Mouse (Mus musculus) cerebellum, adult 9-11 months (tissue): ENCODE measurements at regions not wholly inside any gene's neighbourhood (a gene's known extent, or its start where the extent isn't known, plus 50 kb on each side); places are given as distances from the start of the nearest gene placed in this dataset.
A peak's percentile ranks its signal among the peaks of the same experiment; 100 is the strongest.

Experiments
- DNase-seq: peaks from one replicate; pipeline ENCODE4 v3.0.0; 2022

- DNase-seq = peak; percentile 92
These were observed 406.2 kb upstream of the Ndn start for GRCm38 (mm10) chr7:61939971-61940705.

GRCm38 (mm10) chr7:61982203-61982932 is 364.0 kb upstream of the Ndn start:
- peak; percentile 94 for DNase-seq

DNA sequence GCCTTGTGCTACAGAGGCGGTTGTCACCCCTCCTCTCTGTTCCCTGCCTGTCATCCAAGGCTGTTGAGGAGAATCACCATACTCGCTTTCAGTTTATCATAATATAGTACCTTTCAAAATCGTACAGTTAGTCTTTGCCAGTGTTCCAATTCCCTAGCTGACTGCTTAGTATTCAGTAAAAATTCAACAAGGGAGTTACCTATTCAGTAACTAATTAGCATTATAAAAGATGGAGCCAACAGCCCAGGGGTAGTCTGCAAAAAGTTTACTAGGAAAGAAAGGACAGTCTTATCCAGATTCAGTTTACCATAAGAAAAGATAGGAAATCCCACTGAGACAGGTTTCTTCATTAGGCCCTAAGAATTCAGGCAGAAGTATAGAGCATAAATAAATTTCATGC is 319.7 kb upstream of the Ndn start:
- DNase-seq = no peak

- DNase-seq = peak; percentile 1
These were observed 300.5 kb upstream of the Ndn start for GRCm38 (mm10) chr7:62045743-62046451.

- DNase-seq = no peak
These were observed 299.9 kb upstream of the Ndn start for GRCm38 (mm10) chr7:62046452-62046809.

- DNase-seq = peak; percentile 3
These were observed 267.8 kb upstream of the Ndn start for GRCm38 (mm10) chr7:62078607-62079006.

- DNase-seq = peak; percentile 24
These were observed 261.1 kb upstream of the Ndn start for GRCm38 (mm10) chr7:62085120-62085849.
